Mouse (Mus musculus): Measurements from ENCODE around the gene Rbm20.

DNA sequence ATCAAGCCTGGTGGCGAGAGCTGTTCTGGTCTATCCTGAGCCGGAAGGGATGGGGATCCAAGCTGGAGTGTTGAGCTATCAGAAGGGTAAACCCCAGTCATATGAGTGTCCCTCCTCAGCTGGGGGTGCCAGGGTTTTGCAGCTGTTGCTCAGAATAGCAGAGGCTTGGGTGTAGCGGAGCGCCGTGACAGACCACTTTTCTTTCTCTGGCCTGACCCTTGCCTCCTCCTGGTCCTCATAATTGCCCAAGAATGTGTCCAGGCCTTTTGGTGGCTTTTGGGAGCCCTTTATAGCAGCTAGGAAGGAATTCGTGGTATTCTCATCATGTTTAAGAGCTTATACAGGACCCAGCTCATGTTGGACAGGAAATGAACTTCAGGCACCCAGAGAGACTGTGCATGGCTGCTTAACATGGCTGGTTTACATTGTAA lies 61.6 kb downstream of the Rbm20 start:
- TF ChIP-seq CTCF (IDR thresholded peaks at IDR 0.05; ENCODE audit: low read depth) (no peak), EP300 (IDR thresholded peaks at IDR 0.05; ENCODE audit: low read depth) (no peak)
